Comparison of ENCODE assay signal across 9 mouse cellular contexts in genomic region chr1:191193657-191194424, GRCm38 (mm10). TPM values are rescaled to one million over a fixed set of nuclear protein-coding genes. Genes with fewer than 3 reads are reported as not detected.
DNase-seq lines count a peak whose midpoint lies in the region; ATAC-seq and TF ChIP-seq lines count a peak whose summit lies in the region.
"Had no signal": no experiment of that assay in that cellular context is flagged by ENCODE, and none has a peak within 500 bp of the region (broad histone marks: within the 10 kb centered on the region; RNA-seq: fewer than 3 reads in every experiment).

No protein-coding gene starts in this region.

- in situ Hi-C loops in Patski (cut with MboI; ENCODE audit: low pct_unique_long_range_greater_than_20kb) = no loop called here

- ATAC-seq in liver, embryonic 14.5 days (ENCODE audit: insufficient read depth) = no peak
- no peak for ATAC-seq in liver, embryonic 11.5 days (replicated peaks; ENCODE audit: low FRiP score)
- ATAC-seq in Patski = peak; percentile 55
- no peak for ATAC-seq in midbrain, embryonic 14.5 days (ENCODE audit: low FRiP score, low TSS enrichment)

- POLR2A ChIA-PET in Patski (lab: Charles Lee) = no interaction called here

- H3K4me3 ChIP-seq in liver, embryonic 14.5 days (ENCODE audit: insufficient read depth in 1 of 2, low read depth in 2 of 2, low read length in 2 of 2) = no peak overlapping the region
- H3K4me3 ChIP-seq in liver, embryonic 11.5 days (ENCODE audit: low read depth, low read length) = no peak overlapping the region
- no peak overlapping the region for H3K4me3 ChIP-seq in midbrain, embryonic 14.5 days (replicated peaks; ENCODE audit: low read depth, low read length)
- H3K4me3 ChIP-seq: neural tube, embryonic 13.5 days had no signal

- CTCF ChIA-PET in Patski (lab: Charles Lee) = interaction anchor here (0.7 to 2.6 kb wide), 6 partner anchors 11 to 33 kb away, joined by 3 to 15 read pairs (median 4); no protein-coding TSS in a partner anchor

- H3K27ac ChIP-seq in liver, embryonic 14.5 days = no peak overlapping the region
- no peak overlapping the region for H3K27ac ChIP-seq in liver, embryonic 11.5 days (ENCODE audit: low read depth, low read length)
- H3K27ac ChIP-seq in midbrain, embryonic 14.5 days (replicated peaks; ENCODE audit: low read depth, low read length) = no peak overlapping the region
- H3K27ac ChIP-seq: neural tube, embryonic 13.5 days had no signal

- H3K9me3 ChIP-seq in liver, embryonic 14.5 days (ENCODE audit: control insufficient read depth, low read length) = no peaks in the 10 kb centered on the region
- H3K9me3 ChIP-seq in liver, embryonic 11.5 days (ENCODE audit: control insufficient read depth, low read length) = no peaks in the 10 kb centered on the region
- no peaks in the 10 kb centered on the region for H3K9me3 ChIP-seq in midbrain, embryonic 14.5 days (ENCODE audit: control insufficient read depth, low read length)
- H3K9me3 ChIP-seq: neural tube, embryonic 13.5 days had no signal

- peaks cover 0 to 5% of the 10 kb centered on the region in 2 experiments; a peak in 1 of 4 replicates for H3K4me1 ChIP-seq in liver, embryonic 14.5 days (replicated peaks; ENCODE audit: control insufficient read depth in 2 of 2, insufficient read depth in 2 of 2, low read length in 1 of 2)
- no peaks in the 10 kb centered on the region for H3K4me1 ChIP-seq in liver, embryonic 11.5 days (replicated peaks; ENCODE audit: control insufficient read depth, insufficient read depth, low read length)
- no peaks in the 10 kb centered on the region for H3K4me1 ChIP-seq in midbrain, embryonic 14.5 days (ENCODE audit: control insufficient read depth, insufficient read depth, low read length)

- H3K36me3 ChIP-seq in liver, embryonic 14.5 days (replicated peaks; ENCODE audit: control insufficient read depth, insufficient read depth, low read depth) = no peaks in the 10 kb centered on the region
- no peaks in the 10 kb centered on the region for H3K36me3 ChIP-seq in liver, embryonic 11.5 days (ENCODE audit: control insufficient read depth, insufficient read depth, low read length)
- H3K36me3 ChIP-seq in midbrain, embryonic 14.5 days (ENCODE audit: control insufficient read depth, insufficient read depth, low read length) = no peaks in the 10 kb centered on the region
- H3K36me3 ChIP-seq: neural tube, embryonic 13.5 days had no signal

- no peak for DNase-seq in liver, embryonic 14.5 days (ENCODE audit: low read depth in 3 of 3, low spot score in 3 of 3)
- no peak for DNase-seq in liver, embryonic 11.5 days (ENCODE audit: low spot score)
- DNase-seq in Patski (ENCODE audit: low read depth, low spot score) = no peak
- peak; percentile 92 for DNase-seq in induced T-regulatory cell, adult 2 months (ENCODE audit: low read depth)
- peak; percentile 72 for DNase-seq in lung, postnatal 36 days
- DNase-seq in midbrain, embryonic 14.5 days = no peak
- no peak for DNase-seq in layer of hippocampus, adult 18-20 months (ENCODE audit: low spot score in 2 of 2)

- peak; percentile 36 for TF ChIP-seq CTCF in liver, embryonic 14.5 days (IDR thresholded peaks at IDR 0.05; ENCODE audit: low read depth)
- no peak for TF ChIP-seq CTCF in Patski (IDR thresholded peaks at IDR 0.05)

- H3K27me3 ChIP-seq in liver, embryonic 14.5 days (ENCODE audit: control insufficient read depth, insufficient read depth, low read length) = peaks cover 12% of the 10 kb centered on the region
- H3K27me3 ChIP-seq in liver, embryonic 11.5 days (replicated peaks; ENCODE audit: control insufficient read depth, insufficient read depth, low read length) = peaks cover 39% of the 10 kb centered on the region
- H3K27me3 ChIP-seq in Patski = no peaks in the 10 kb centered on the region
- no peaks in the 10 kb centered on the region for H3K27me3 ChIP-seq in midbrain, embryonic 14.5 days (ENCODE audit: control insufficient read depth, insufficient read depth, low read length)

- TF ChIP-seq EP300 in liver, embryonic 14.5 days (IDR thresholded peaks at IDR 0.05; ENCODE audit: low read depth) = no peak

- H3K9ac ChIP-seq in liver, embryonic 14.5 days (replicated peaks) = no peak overlapping the region
- H3K9ac ChIP-seq in liver, embryonic 11.5 days (ENCODE audit: low read depth, low read length) = no peak overlapping the region
- H3K9ac ChIP-seq in midbrain, embryonic 14.5 days (replicated peaks; ENCODE audit: low read length) = no peak overlapping the region
- H3K9ac ChIP-seq: neural tube, embryonic 13.5 days had no signal

- 16% methylated on average over 14 of the region's 14 CpGs for WGBS in liver, embryonic 14.5 days (ENCODE audit: insufficient replicate concordance)
- WGBS in liver, embryonic 11.5 days = 28% methylated on average over 14 of the region's 14 CpGs
- WGBS in midbrain, embryonic 14.5 days = 56% methylated on average over 14 of the region's 14 CpGs

- no peak overlapping the region for H3K4me2 ChIP-seq in liver, embryonic 14.5 days (ENCODE audit: low read depth)
- H3K4me2 ChIP-seq in liver, embryonic 11.5 days = no peak overlapping the region
- H3K4me2 ChIP-seq in midbrain, embryonic 14.5 days (ENCODE audit: low read length) = no peak overlapping the region
- H3K4me2 ChIP-seq: neural tube, embryonic 13.5 days had no signal

RNA-seq across cellular contexts. Expression of gene Atf3, which starts 24.0 kb away (rescaled TPM):
- 0.53 and 0.76 TPM in 2 replicates for polyA plus RNA-seq in liver, embryonic 14.5 days (2012; rRNA removed)
- 0.94 and 1.3 TPM in 2 replicates for polyA plus RNA-seq in liver, embryonic 14.5 days (2014; fragmentation: Nextera tagmentation; extraction: Ambion mirVana)
- polyA plus RNA-seq in liver, embryonic 11.5 days (2014; fragmentation: Nextera tagmentation; extraction: Ambion mirVana) = 3.1 and 3.6 TPM in 2 replicates
- polyA plus RNA-seq in Patski (2021) = 47.6 TPM
- polyA plus RNA-seq in midbrain, embryonic 14.5 days (2014; fragmentation: Nextera tagmentation; extraction: Ambion mirVana) = 0.70 and 1.8 TPM in 2 replicates
- total RNA-seq in layer of hippocampus, adult 18-20 months (2021) = 1 to 10 TPM; 1.6 to 1.7 TPM

RNA-seq across cellular contexts. Expression of gene Fam71a, which starts 29.2 kb away (rescaled TPM):
- polyA plus RNA-seq in liver, embryonic 14.5 days (2012; rRNA removed) = not detected in 2 replicates
- polyA plus RNA-seq in liver, embryonic 14.5 days (2014; fragmentation: Nextera tagmentation; extraction: Ambion mirVana) = not detected in 2 replicates
- polyA plus RNA-seq in liver, embryonic 11.5 days (2014; fragmentation: Nextera tagmentation; extraction: Ambion mirVana) = not detected in 2 replicates
- polyA plus RNA-seq in Patski (2021) = 0.08 TPM
- not detected in 2 replicates for polyA plus RNA-seq in midbrain, embryonic 14.5 days (2014; fragmentation: Nextera tagmentation; extraction: Ambion mirVana)
- not detected for total RNA-seq in layer of hippocampus, adult 18-20 months (2021)
- total RNA-seq: gastrocnemius, postnatal 36 days had no signal
- polyA plus RNA-seq: neural tube, embryonic 13.5 days had no signal

Comparison
In these comparisons a context has a peak if more than half of its experiments do, and no peak if none do; other contexts are left out.
1. DNase-seq: peak in induced T-regulatory cell, adult 2 months (single experiment) and lung, postnatal 36 days (single experiment); none in liver, embryonic 14.5 days (0 of 3), liver, embryonic 11.5 days (single experiment), Patski (single experiment), midbrain, embryonic 14.5 days (single experiment) and layer of hippocampus, adult 18-20 months (0 of 2).
2. RNA of gene Atf3, which starts 24.0 kb away (polyA plus RNA-seq): 47.6 TPM in Patski (single experiment); 3.1 to 3.6 TPM in liver, embryonic 11.5 days, 0.70 to 1.8 TPM in midbrain, embryonic 14.5 days and 0.53 to 1.3 TPM in liver, embryonic 14.5 days; every median in the first group is over 10 times any median in the second.